Mouse (Mus musculus) stomach, embryonic 14.5 days (tissue): ENCODE data around the gene Adgrg2. TPM values are rescaled to one million over a fixed set of nuclear protein-coding genes. Genes with fewer than 3 reads are reported as not detected.

Experiments used
- ATAC-seq: fragments of 200-750 bp; cut with Nextera tagmentation; 2 replicates; pipeline ENCODE4 v1.8.0; 2017; ENCODE audit warnings: low read depth, moderate TSS enrichment; ENCODE audit not compliant: insufficient number of reproducible peaks, insufficient read depth, low FRiP score
- H3K27ac ChIP-seq: fragments of 300-500 bp; sonication (generic); 2 replicates; pipeline ENCODE4 v1.5.1; 2014; ENCODE audit warnings: mild to moderate bottlenecking, low read length, moderate library complexity, mixed read lengths
- H3K27me3 ChIP-seq: fragments of 300-500 bp; sonication (generic); 2 replicates; pipeline ENCODE4 v1.6.1; 2014; ENCODE audit warnings: low read length, control low read depth, mixed read lengths; ENCODE audit not compliant: control insufficient read depth, insufficient read depth
- H3K36me3 ChIP-seq: fragments of 300-500 bp; sonication (generic); 2 replicates; pipeline ENCODE4 v1.6.1; 2014; ENCODE audit warnings: mild to moderate bottlenecking, control low read depth, low read length, moderate library complexity, mixed read lengths; ENCODE audit not compliant: control insufficient read depth, insufficient read depth
- H3K4me1 ChIP-seq: fragments of 300-500 bp; sonication (generic); 2 replicates; pipeline ENCODE4 v1.6.1; 2014; ENCODE audit warnings: low read length, control low read depth, mixed read lengths; ENCODE audit not compliant: control insufficient read depth, insufficient read depth
- H3K4me2 ChIP-seq: fragments of 300-500 bp; sonication (generic); replicated peaks from 2 replicates; pipeline ENCODE4 v1.6.1; 2014; ENCODE audit warnings: low read depth, low read length, control low read depth
- H3K4me3 ChIP-seq: fragments of 300-500 bp; sonication (generic); 2 replicates; pipeline ENCODE4 v1.5.1; 2014; ENCODE audit warnings: low read depth, low read length, control low read depth
- H3K9ac ChIP-seq: fragments of 300-500 bp; sonication (generic); replicated peaks from 2 replicates; pipeline ENCODE4 v1.6.1; 2014; ENCODE audit warnings: low read depth, mild to moderate bottlenecking, control low read depth, low read length, moderate library complexity, mixed read lengths
- H3K9me3 ChIP-seq: fragments of 300-500 bp; sonication (generic); 2 replicates; pipeline ENCODE4 v1.6.1; 2016; ENCODE audit warnings: low read depth, low read length, control low read depth; ENCODE audit not compliant: control insufficient read depth
- WGBS: fragments of 180-500 bp; shearing (Covaris S2); extraction: QIAGEN DNeasy Blood & Tissue Kit; methylation state at CpG from one replicate; pipeline ENCODE4 v1.1.7; 2014; 5-methylcytosine and 5-hydroxymethylcytosine counted together
- polyA plus RNA-seq: library from polyadenylated mRNA; unstranded; fragments of >200 nt; fragmentation: Nextera tagmentation; extraction: Ambion mirVana; gene quantifications from 2 replicates; pipeline ENCODE4 v1.2.1, GENCODE M21; 2014

Adgrg2 gene
- polyA plus RNA-seq, 1 experiment from 2014 or later: 2.9 TPM

- no peaks in the 10 kb centered on the region for H3K9me3 ChIP-seq
- H3K27ac ChIP-seq: no peak overlapping the region
- H3K4me3 ChIP-seq: no peak overlapping the region
- no peaks in the 10 kb centered on the region for H3K27me3 ChIP-seq
- WGBS: 82% methylated on average over 2 of the region's 2 CpGs
- no peak for ATAC-seq
- H3K4me1 ChIP-seq: no peaks in the 10 kb centered on the region
- H3K36me3 ChIP-seq: no peaks in the 10 kb centered on the region
- no peak overlapping the region for H3K9ac ChIP-seq
- H3K4me2 ChIP-seq: no peak overlapping the region
These were observed 99.3 kb downstream of the Adgrg2 start for GRCm38 (mm10) chrX:160489784-160490183.

- Histone ChIP-seq H3K4me1 (no peaks in the 10 kb centered on the region), H3K4me2 (no peak overlapping the region), H3K36me3 (no peaks in the 10 kb centered on the region), H3K27me3 (no peaks in the 10 kb centered on the region), H3K9ac (no peak overlapping the region), H3K27ac (no peak overlapping the region), H3K4me3 (no peak overlapping the region), H3K9me3 (no peaks in the 10 kb centered on the region)
- no peak for ATAC-seq
- WGBS: 42% methylated on average over 3 of the region's 3 CpGs
These were observed 103.8 kb downstream of the Adgrg2 start for GRCm38 (mm10) chrX:160494333-160494732.

- Histone ChIP-seq H3K4me1 (no peaks in the 10 kb centered on the region), H3K36me3 (no peaks in the 10 kb centered on the region), H3K9me3 (no peaks in the 10 kb centered on the region), H3K4me2 (no peak overlapping the region), H3K4me3 (no peak overlapping the region), H3K9ac (no peak overlapping the region), H3K27me3 (no peaks in the 10 kb centered on the region), H3K27ac (no peak overlapping the region)
- WGBS: 64% methylated on average over 6 of the region's 6 CpGs
- ATAC-seq: no peak
These were observed 104.4 kb downstream of the Adgrg2 start for GRCm38 (mm10) chrX:160494921-160495320.

GRCm38 (mm10) chrX:160496473-160496872 is 106.0 kb downstream of the Adgrg2 start:
- WGBS: 73% methylated on average over 5 of the region's 5 CpGs
- no peak overlapping the region for H3K4me3 ChIP-seq
- H3K27ac ChIP-seq: no peak overlapping the region
- H3K4me1 ChIP-seq: no peaks in the 10 kb centered on the region
- no peak for ATAC-seq
- no peak overlapping the region for H3K9ac ChIP-seq
- no peaks in the 10 kb centered on the region for H3K36me3 ChIP-seq
- H3K27me3 ChIP-seq: no peaks in the 10 kb centered on the region
- H3K9me3 ChIP-seq: no peaks in the 10 kb centered on the region
- no peak overlapping the region for H3K4me2 ChIP-seq

- no peaks in the 10 kb centered on the region for H3K4me1 ChIP-seq
- H3K9ac ChIP-seq: no peak overlapping the region
- no peak overlapping the region for H3K4me3 ChIP-seq
- H3K9me3 ChIP-seq: no peaks in the 10 kb centered on the region
- no peak for ATAC-seq
- no peaks in the 10 kb centered on the region for H3K27me3 ChIP-seq
- WGBS: 85% methylated on average over 3 of the region's 3 CpGs
- no peak overlapping the region for H3K4me2 ChIP-seq
- H3K36me3 ChIP-seq: no peaks in the 10 kb centered on the region
- H3K27ac ChIP-seq: no peak overlapping the region
These were observed 110.6 kb downstream of the Adgrg2 start for GRCm38 (mm10) chrX:160501095-160501494.

- Histone ChIP-seq H3K4me2 (peak overlapping the region; percentile 36), H3K27ac (peak overlapping the region; percentile 84; the same call in 1 of the 2 replicates), H3K36me3 (no peaks in the 10 kb centered on the region), H3K4me1 (no peaks in the 10 kb centered on the region), H3K4me3 (peak overlapping the region; percentile 49), H3K27me3 (no peaks in the 10 kb centered on the region), H3K9ac (no peak overlapping the region; the same call in 1 of the 2 replicates), H3K9me3 (no peaks in the 10 kb centered on the region)
- peak; percentile 83 for ATAC-seq
- 39% methylated on average over 12 of the region's 12 CpGs for whole genome bisulfite sequencing
These were observed 111.2 kb downstream of the Adgrg2 start for GRCm38 (mm10) chrX:160501687-160502047.

GRCm38 (mm10) chrX:160502048-160503041 is 111.9 kb downstream of the Adgrg2 start, which contains the start of gene Phka2:
Phka2 (plus strand) TSS chrX:160502166.
- no peaks in the 10 kb centered on the region for H3K27me3 ChIP-seq
- peak within 1 kb of the TSS; percentile 49 for H3K4me3 ChIP-seq
- H3K4me1 ChIP-seq: no peaks in the 10 kb centered on the region
- peak within 1 kb of the TSS; percentile 84 for H3K27ac ChIP-seq
- no peaks in the 10 kb centered on the region for H3K9me3 ChIP-seq
- WGBS: 19% methylated on average over 55 of the region's 61 CpGs
- no peaks in the 10 kb centered on the region for H3K36me3 ChIP-seq
- peak within 1 kb of the TSS; percentile 49 for H3K4me2 ChIP-seq
- peak within 1 kb of the TSS; percentile 36 for H3K9ac ChIP-seq
- peak; percentile 98 for ATAC-seq

- no peaks in the 10 kb centered on the region for H3K36me3 ChIP-seq
- H3K9ac ChIP-seq: no peak overlapping the region
- H3K4me1 ChIP-seq: no peaks in the 10 kb centered on the region
- H3K27me3 ChIP-seq: no peaks in the 10 kb centered on the region
- 24% methylated on average over 1 of the region's 1 CpGs for WGBS
- H3K9me3 ChIP-seq: no peaks in the 10 kb centered on the region
- H3K4me2 ChIP-seq: no peak overlapping the region
- ATAC-seq: no peak
- H3K27ac ChIP-seq: no peak overlapping the region
- H3K4me3 ChIP-seq: no peak overlapping the region
These were observed 118.6 kb downstream of the Adgrg2 start for GRCm38 (mm10) chrX:160509046-160509445.
